Mouse (Mus musculus) Patski (cell line): ENCODE results near the gene Dmbx1. TPM values are rescaled to one million over a fixed set of nuclear protein-coding genes. Genes with fewer than 3 reads are reported as not detected.

Experiments
- ATAC-seq: fragments of 100-300 bp; one replicate; pipeline ENCODE4 v1.8.0; 2021
- CTCF ChIA-PET: fragments of 350-600 bp; sonication (Branson Sonifier 250); formaldehyde crosslinking; loops from one replicate; lab custom pipeline; 2022; ENCODE audit warnings: inconsistent platforms; lab: Charles Lee
- POLR2A ChIA-PET: fragments of 350-600 bp; sonication (Branson Sonifier 250); formaldehyde crosslinking; loops from one replicate; lab custom pipeline; 2022; ENCODE audit warnings: antibody characterized with exemption, inconsistent platforms; lab: Charles Lee
- DNase-seq: peaks from one replicate; pipeline ENCODE4 v3.0.0-alpha.2; 2011; ENCODE audit warnings: low read depth, low spot score
- H3K27me3 ChIP-seq: fragments of 371-371 bp; one replicate; pipeline ENCODE4 v1.5.1; 2021
- CTCF ChIP-seq: fragments of 100-300 bp; IDR thresholded peaks from one replicate; pipeline ENCODE4 v1.5.1; 2021
- in situ Hi-C: fragments of 300-500 bp; cut with MboI; formaldehyde crosslinking; loops from 3 replicates; pipeline ENCODE4 v1.11.1; 2018; ENCODE audit warnings: low pct_unique_long_range_greater_than_20kb, mixed read lengths
- polyA plus RNA-seq: library from polyadenylated mRNA; unstranded; gene quantifications from one replicate; pipeline ENCODE4 v1.2.3, GENCODE M21; 2021

Gene Dmbx1
- polyA plus RNA-seq, 1 experiment from 2014 or later: not detected

- DNase-seq (no peak), ATAC-seq (no peak)
- in situ Hi-C loops: loop anchor here (25.0 kb wide), 1 partner anchor 454 kb away; the partner anchor contains the start of gene Cyp4a14
- ChIA-PET POLR2A (no interaction called here), CTCF (no interaction called here)
- no peak for TF ChIP-seq CTCF
- H3K27me3 ChIP-seq: peaks cover 33% of the 10 kb centered on the region
These were observed 1.6 kb upstream of the Dmbx1 start for GRCm38 (mm10) chr4:115941242-115941820.

GRCm38 (mm10) chr4:115940681-115941080 lies 955 bp upstream of the Dmbx1 start:
- ATAC-seq (no peak), DNase-seq (no peak)
- POLR2A ChIA-PET: no interaction called here
- CTCF ChIA-PET: no interaction called here
- H3K27me3 ChIP-seq: peaks cover 34% of the 10 kb centered on the region
- in situ Hi-C loops: loop anchor here (25.0 kb wide), 1 partner anchor 453 kb away; the partner anchor contains the start of gene Cyp4a14
- no peak for TF ChIP-seq CTCF

GRCm38 (mm10) chr4:115938276-115939160 lies 1.2 kb downstream of the Dmbx1 start:
- H3K27me3 ChIP-seq: peaks cover 40% of the 10 kb centered on the region
- in situ Hi-C loops: loop anchor here (25.0 kb wide), 1 partner anchor 451 kb away; the partner anchor contains the start of gene Cyp4a14
- POLR2A ChIA-PET: no interaction called here
- TF ChIP-seq CTCF: no peak
- DNase-seq: no peak
- CTCF ChIA-PET: no interaction called here
- ATAC-seq: no peak

GRCm38 (mm10) chr4:115937061-115937976 lies 2.4 kb downstream of the Dmbx1 start:
- no peak for ATAC-seq
- ChIA-PET POLR2A (no interaction called here), CTCF (interaction anchor here (1.1 kb wide), 1 partner anchor 66 kb away, joined by 3 read pairs; no protein-coding TSS in a partner anchor)
- in situ Hi-C loops: loop anchor here (25.0 kb wide), 1 partner anchor 450 kb away; the partner anchor contains the start of gene Cyp4a14
- no peak for DNase-seq
- TF ChIP-seq CTCF: no peak
- peaks cover 49% of the 10 kb centered on the region for H3K27me3 ChIP-seq

- ATAC-seq (no peak), DNase-seq (no peak)
- POLR2A ChIA-PET: no interaction called here
- peaks cover 55% of the 10 kb centered on the region for H3K27me3 ChIP-seq
- CTCF ChIA-PET: interaction anchor here (1.1 kb wide), 1 partner anchor 67 kb away, joined by 3 read pairs; no protein-coding TSS in a partner anchor
- TF ChIP-seq CTCF: no peak
- in situ Hi-C loops: loop anchor here (25.0 kb wide), 1 partner anchor 449 kb away; the partner anchor contains the start of gene Cyp4a14
These were observed 3.1 kb downstream of the Dmbx1 start for GRCm38 (mm10) chr4:115936646-115937045.

GRCm38 (mm10) chr4:115935835-115936581 lies 3.7 kb downstream of the Dmbx1 start:
- peaks cover 55% of the 10 kb centered on the region for H3K27me3 ChIP-seq
- no peak for DNase-seq
- POLR2A ChIA-PET: no interaction called here
- CTCF ChIA-PET: no interaction called here
- ATAC-seq: no peak
- in situ Hi-C loops: loop anchor here (25.0 kb wide), 1 partner anchor 449 kb away; the partner anchor contains the start of gene Cyp4a14
- no peak for TF ChIP-seq CTCF

- in situ Hi-C loops: loop anchor here (25.0 kb wide), 1 partner anchor 444 kb away; the partner anchor contains the start of gene Cyp4a14
- TF ChIP-seq CTCF: no peak
- peaks cover 45% of the 10 kb centered on the region for H3K27me3 ChIP-seq
- no peak for DNase-seq
- POLR2A ChIA-PET: no interaction called here
- ATAC-seq: no peak
- CTCF ChIA-PET: no interaction called here
These were observed 8.1 kb downstream of the Dmbx1 start for GRCm38 (mm10) chr4:115931556-115932088.

GRCm38 (mm10) chr4:115927637-115928036 lies 12.1 kb downstream of the Dmbx1 start:
- ATAC-seq (no peak), DNase-seq (no peak)
- TF ChIP-seq CTCF: no peak
- ChIA-PET POLR2A (no interaction called here), CTCF (no interaction called here)
- in situ Hi-C loops: loop anchor here (25.0 kb wide), 1 partner anchor 440 kb away; the partner anchor contains the start of gene Cyp4a14
- H3K27me3 ChIP-seq: peaks cover 25% of the 10 kb centered on the region

GRCm38 (mm10) chr4:115923262-115923880 lies 16.4 kb downstream of the Dmbx1 start:
- ChIA-PET POLR2A (no interaction called here), CTCF (interaction anchor here (1.7 kb wide), 1 partner anchor 21 kb away, joined by 3 read pairs; no protein-coding TSS in a partner anchor)
- no peak for TF ChIP-seq CTCF
- no peak for DNase-seq
- H3K27me3 ChIP-seq: peaks cover 11% of the 10 kb centered on the region
- ATAC-seq: no peak
- in situ Hi-C loops: no loop called here
